Comparison of ENCODE assay signal across 28 mouse cellular contexts in genomic region chr4:142246698-142247097, GRCm38 (mm10). TPM values are rescaled to one million over a fixed set of nuclear protein-coding genes. Genes with fewer than 3 reads are reported as not detected.
DNase-seq lines count a peak whose midpoint lies in the region; ATAC-seq and TF ChIP-seq lines count a peak whose summit lies in the region.
"Had no signal": no experiment of that assay in that cellular context is flagged by ENCODE, and none has a peak within 500 bp of the region (broad histone marks: within the 10 kb centered on the region; RNA-seq: fewer than 3 reads in every experiment).

No protein-coding gene starts in this region.

- no peak overlapping the region for H3K9ac ChIP-seq in forebrain, embryonic 14.5 days (ENCODE audit: low read length)
- no peak overlapping the region for H3K9ac ChIP-seq in hindbrain, embryonic 13.5 days
- H3K9ac ChIP-seq in hindbrain, embryonic 12.5 days: no peak overlapping the region
- H3K9ac ChIP-seq in midbrain, embryonic 14.5 days (replicated peaks; ENCODE audit: low read length): no peak overlapping the region
- H3K9ac ChIP-seq in midbrain, embryonic 13.5 days (replicated peaks): no peak overlapping the region
- H3K9ac ChIP-seq: embryonic facial prominence, embryonic 12.5 days; heart, embryonic 13.5 days; liver, embryonic 14.5 days had no signal

- WGBS in forebrain, embryonic 10.5 days: 24% methylated on average over 5 of the region's 5 CpGs
- 19% methylated on average over 5 of the region's 5 CpGs for WGBS in forebrain, embryonic 14.5 days
- WGBS in hindbrain, embryonic 13.5 days: 18% methylated on average over 5 of the region's 5 CpGs
- 17% methylated on average over 5 of the region's 5 CpGs for WGBS in hindbrain, embryonic 12.5 days
- 9% methylated on average over 5 of the region's 5 CpGs for WGBS in midbrain, embryonic 14.5 days
- WGBS in midbrain, embryonic 13.5 days: 5% methylated on average over 5 of the region's 5 CpGs

- no peak overlapping the region for H3K4me2 ChIP-seq in forebrain, embryonic 14.5 days (ENCODE audit: low read length)
- H3K4me2 ChIP-seq in hindbrain, embryonic 13.5 days: no peak overlapping the region
- no peak overlapping the region for H3K4me2 ChIP-seq in hindbrain, embryonic 12.5 days (replicated peaks)
- no peak overlapping the region for H3K4me2 ChIP-seq in midbrain, embryonic 14.5 days (ENCODE audit: low read length)
- no peak overlapping the region for H3K4me2 ChIP-seq in midbrain, embryonic 13.5 days (replicated peaks)
- H3K4me2 ChIP-seq: embryonic facial prominence, embryonic 12.5 days; heart, embryonic 13.5 days had no signal

- peaks cover 38% of the 10 kb centered on the region for H3K4me1 ChIP-seq in forebrain, embryonic 10.5 days
- H3K4me1 ChIP-seq in forebrain, embryonic 14.5 days (ENCODE audit: control insufficient read depth, insufficient read depth, low read length): no peaks in the 10 kb centered on the region
- H3K4me1 ChIP-seq in hindbrain, embryonic 13.5 days (replicated peaks): peaks cover 17% of the 10 kb centered on the region
- peaks cover 14% of the 10 kb centered on the region for H3K4me1 ChIP-seq in hindbrain, embryonic 12.5 days
- H3K4me1 ChIP-seq in midbrain, embryonic 14.5 days (ENCODE audit: control insufficient read depth, insufficient read depth, low read length): peaks cover 11% of the 10 kb centered on the region; the same call in 1 of the 2 replicates
- peaks cover 24% of the 10 kb centered on the region for H3K4me1 ChIP-seq in midbrain, embryonic 13.5 days (replicated peaks)

- H3K27ac ChIP-seq in forebrain, embryonic 10.5 days: peak overlapping the region; percentile 35; the same call in 1 of the 2 replicates
- no peak overlapping the region for H3K27ac ChIP-seq in forebrain, embryonic 14.5 days (ENCODE audit: low read depth, low read length)
- H3K27ac ChIP-seq in hindbrain, embryonic 13.5 days: peak overlapping the region; percentile 1; the same call in 1 of the 2 replicates
- H3K27ac ChIP-seq in hindbrain, embryonic 12.5 days: no peak overlapping the region
- 0 out of 2 replicates have a peak overlapping the region, but pooled peaks have one; percentile 20 for H3K27ac ChIP-seq in midbrain, embryonic 14.5 days (replicated peaks; ENCODE audit: low read depth, low read length)
- no peak overlapping the region for H3K27ac ChIP-seq in midbrain, embryonic 13.5 days
- H3K27ac ChIP-seq in layer of hippocampus, adult 2 months: no peak overlapping the region
- H3K27ac ChIP-seq: embryonic facial prominence, embryonic 12.5 days; heart, embryonic 13.5 days; liver, embryonic 14.5 days; macrophage had no signal

- no peak for ATAC-seq in forebrain, embryonic 14.5 days
- ATAC-seq in hindbrain, embryonic 13.5 days (ENCODE audit: low FRiP score): no peak
- ATAC-seq in hindbrain, embryonic 12.5 days (ENCODE audit: low FRiP score): no peak
- no peak for ATAC-seq in midbrain, embryonic 14.5 days (ENCODE audit: low FRiP score, low TSS enrichment)
- no peak for ATAC-seq in midbrain, embryonic 13.5 days

- TF ChIP-seq CTCF in layer of hippocampus, adult 2 months (conservative IDR thresholded peaks at IDR 0.05): no peak

- H3K36me3 ChIP-seq in forebrain, embryonic 10.5 days (replicated peaks): no peaks in the 10 kb centered on the region
- H3K36me3 ChIP-seq in forebrain, embryonic 14.5 days (ENCODE audit: control insufficient read depth, insufficient read depth, low read length): no peaks in the 10 kb centered on the region
- no peaks in the 10 kb centered on the region for H3K36me3 ChIP-seq in hindbrain, embryonic 13.5 days
- H3K36me3 ChIP-seq in hindbrain, embryonic 12.5 days: no peaks in the 10 kb centered on the region
- H3K36me3 ChIP-seq in midbrain, embryonic 14.5 days (ENCODE audit: control insufficient read depth, insufficient read depth, low read length): no peaks in the 10 kb centered on the region
- no peaks in the 10 kb centered on the region for H3K36me3 ChIP-seq in midbrain, embryonic 13.5 days
- H3K36me3 ChIP-seq: embryonic facial prominence, embryonic 12.5 days; heart, embryonic 13.5 days had no signal

- 0 out of 2 replicates have a peak, but pooled peaks cover 5% of the 10 kb centered on the region for H3K27me3 ChIP-seq in forebrain, embryonic 10.5 days (ENCODE audit: poor library complexity, severe bottlenecking)
- H3K27me3 ChIP-seq in forebrain, embryonic 14.5 days (replicated peaks; ENCODE audit: control insufficient read depth, insufficient read depth, low read length): no peaks in the 10 kb centered on the region
- H3K27me3 ChIP-seq in hindbrain, embryonic 13.5 days: no peaks in the 10 kb centered on the region
- no peaks in the 10 kb centered on the region for H3K27me3 ChIP-seq in hindbrain, embryonic 12.5 days
- H3K27me3 ChIP-seq in midbrain, embryonic 14.5 days (ENCODE audit: control insufficient read depth, insufficient read depth, low read length): no peaks in the 10 kb centered on the region
- H3K27me3 ChIP-seq in midbrain, embryonic 13.5 days: no peaks in the 10 kb centered on the region
- H3K27me3 ChIP-seq: embryonic facial prominence, embryonic 12.5 days; heart, embryonic 13.5 days had no signal

- no peaks in the 10 kb centered on the region for H3K9me3 ChIP-seq in forebrain, embryonic 10.5 days
- no peaks in the 10 kb centered on the region for H3K9me3 ChIP-seq in forebrain, embryonic 14.5 days (replicated peaks; ENCODE audit: control insufficient read depth, low read length)
- no peaks in the 10 kb centered on the region for H3K9me3 ChIP-seq in hindbrain, embryonic 13.5 days
- H3K9me3 ChIP-seq in hindbrain, embryonic 12.5 days (replicated peaks): no peaks in the 10 kb centered on the region
- no peaks in the 10 kb centered on the region for H3K9me3 ChIP-seq in midbrain, embryonic 14.5 days (ENCODE audit: control insufficient read depth, low read length)
- no peaks in the 10 kb centered on the region for H3K9me3 ChIP-seq in midbrain, embryonic 13.5 days
- H3K9me3 ChIP-seq: embryonic facial prominence, embryonic 12.5 days; heart, embryonic 13.5 days had no signal

- no peak for DNase-seq in forebrain, embryonic 10.5 days (ENCODE audit: extremely low spot score, low spot score)
- DNase-seq in forebrain, embryonic 14.5 days (ENCODE audit: low spot score): no peak
- peak; percentile 41 for DNase-seq in midbrain, embryonic 14.5 days
- DNase-seq in layer of hippocampus, adult 2 months (ENCODE audit: low spot score in 2 of 2): no peak
- no peak for DNase-seq in right cerebral cortex, postnatal 10 days (ENCODE audit: low spot score in 2 of 2)
- DNase-seq: adrenal gland, postnatal 10 days; cerebellum, adult 11 months; cerebellum, adult 9-10 months; cerebellum, postnatal 36 days; gastrocnemius, postnatal 14 days; heart, postnatal 10 days; kidney, adult 2 months; kidney, postnatal 4 days; layer of hippocampus, postnatal 36 days; liver; lung, adult 2 months; lung, postnatal 10 days; thymus, adult 2 months; thymus, postnatal 36 days had no signal

- H3K4me3 ChIP-seq in forebrain, embryonic 10.5 days: no peak overlapping the region
- no peak overlapping the region for H3K4me3 ChIP-seq in forebrain, embryonic 14.5 days (ENCODE audit: low read depth, low read length)
- H3K4me3 ChIP-seq in hindbrain, embryonic 13.5 days: no peak overlapping the region
- H3K4me3 ChIP-seq in hindbrain, embryonic 12.5 days: no peak overlapping the region
- no peak overlapping the region for H3K4me3 ChIP-seq in midbrain, embryonic 14.5 days (replicated peaks; ENCODE audit: low read depth, low read length)
- H3K4me3 ChIP-seq in midbrain, embryonic 13.5 days (replicated peaks): no peak overlapping the region
- no peak overlapping the region for H3K4me3 ChIP-seq in layer of hippocampus, adult 2 months
- H3K4me3 ChIP-seq: embryonic facial prominence, embryonic 12.5 days; heart, embryonic 13.5 days had no signal

RNA-seq across cellular contexts. Expression of gene Kazn, which starts 7.5 kb away (rescaled TPM):
- 11.4 and 11.8 TPM in 2 replicates for polyA plus RNA-seq in forebrain, embryonic 10.5 days (2016; fragmentation: Nextera tagmentation; extraction: Ambion mirVana)
- polyA plus RNA-seq in forebrain, embryonic 14.5 days (2014; fragmentation: Nextera tagmentation; extraction: Ambion mirVana): 11.5 and 13.1 TPM in 2 replicates
- polyA plus RNA-seq in hindbrain, embryonic 13.5 days (2015; fragmentation: Nextera tagmentation; extraction: Ambion mirVana): 17.9 and 19.1 TPM in 2 replicates
- 20.6 and 22.4 TPM in 2 replicates for polyA plus RNA-seq in hindbrain, embryonic 12.5 days (2016; fragmentation: Nextera tagmentation; extraction: Ambion mirVana)
- polyA plus RNA-seq in midbrain, embryonic 14.5 days (2014; fragmentation: Nextera tagmentation; extraction: Ambion mirVana): 19.9 and 27.1 TPM in 2 replicates
- polyA plus RNA-seq in midbrain, embryonic 13.5 days (2015; fragmentation: Nextera tagmentation; extraction: Ambion mirVana): 18.7 and 23.5 TPM in 2 replicates
- 10 to 100 TPM; 41.1 to 42.9 TPM for total RNA-seq in layer of hippocampus, adult 2 months (2021)
- total RNA-seq: neutrophil, adult 5-6 weeks had no signal
- polyA plus RNA-seq: C2C12, macrophage had no signal

Comparison
In these comparisons a context has a peak if more than half of its experiments do, and no peak if none do; other contexts are left out.
1. H3K27ac ChIP-seq: peak in forebrain, embryonic 10.5 days (single experiment), hindbrain, embryonic 13.5 days (single experiment) and midbrain, embryonic 14.5 days (single experiment); none in forebrain, embryonic 14.5 days (single experiment), hindbrain, embryonic 12.5 days (single experiment), midbrain, embryonic 13.5 days (single experiment) and layer of hippocampus, adult 2 months (single experiment).